Mouse (Mus musculus): ENCODE measurements at regions not wholly inside any gene's neighbourhood (a gene's known extent, or its start where the extent isn't known, plus 50 kb on each side); places are given as distances from the start of the nearest gene placed in this dataset.
A peak's percentile ranks its signal among the peaks of the same experiment; 100 is the strongest.

DNA sequence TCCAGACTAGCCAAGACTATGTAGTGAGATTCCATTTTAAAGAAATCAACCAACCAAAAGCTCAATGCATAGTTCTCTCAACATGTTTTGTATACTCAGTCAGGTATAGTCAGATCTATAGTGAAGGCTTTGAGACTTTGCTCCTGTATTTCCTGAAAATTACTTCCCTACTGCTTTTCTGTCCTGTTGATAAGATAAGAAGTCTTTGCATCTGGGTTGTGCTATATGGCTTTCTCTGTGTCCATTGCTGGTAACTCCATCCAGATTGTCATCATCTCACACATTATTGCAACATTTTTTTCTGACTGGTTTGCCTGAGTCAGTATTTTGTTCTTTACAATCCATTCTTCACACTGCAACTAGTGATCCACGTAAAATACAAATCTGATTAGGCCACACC is 74.0 kb downstream of the Agtr2 start:
- Histone ChIP-seq H3K27ac (no peak overlapping the region), H3K4me3 (no peak overlapping the region)
- DNase-seq, result no peak
- TF ChIP-seq CTCF (IDR thresholded peaks at IDR 0.05), result no peak
- intact Hi-C loops (cut with DNase I), result no loop called here

DNA sequence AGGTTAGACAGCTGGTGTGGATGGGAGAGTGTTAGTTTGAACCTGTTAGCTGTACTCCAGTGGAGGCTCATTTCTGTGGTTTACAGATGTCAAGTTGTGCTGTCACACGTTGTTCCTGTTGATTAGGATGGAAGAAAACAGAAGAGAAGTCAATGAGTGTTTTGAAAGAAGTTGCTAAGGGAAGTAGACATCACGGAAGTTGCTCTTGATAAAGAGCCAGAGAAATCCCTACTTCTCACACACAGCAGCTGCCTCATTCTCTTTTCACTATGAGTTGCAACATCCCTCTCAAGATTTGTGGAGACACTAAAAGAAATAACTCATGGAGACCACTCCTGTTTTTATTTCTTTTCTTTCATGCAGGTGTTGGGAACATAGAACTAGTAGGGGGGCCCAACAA is 82.3 kb downstream of the Agtr2 start:
- DNase-seq, result no peak
- intact Hi-C loops (cut with DNase I), result no loop called here
- Histone ChIP-seq H3K4me3 (no peak overlapping the region), H3K27ac (peak overlapping the region; percentile 35)
- no peak for TF ChIP-seq CTCF (IDR thresholded peaks at IDR 0.05)

DNA sequence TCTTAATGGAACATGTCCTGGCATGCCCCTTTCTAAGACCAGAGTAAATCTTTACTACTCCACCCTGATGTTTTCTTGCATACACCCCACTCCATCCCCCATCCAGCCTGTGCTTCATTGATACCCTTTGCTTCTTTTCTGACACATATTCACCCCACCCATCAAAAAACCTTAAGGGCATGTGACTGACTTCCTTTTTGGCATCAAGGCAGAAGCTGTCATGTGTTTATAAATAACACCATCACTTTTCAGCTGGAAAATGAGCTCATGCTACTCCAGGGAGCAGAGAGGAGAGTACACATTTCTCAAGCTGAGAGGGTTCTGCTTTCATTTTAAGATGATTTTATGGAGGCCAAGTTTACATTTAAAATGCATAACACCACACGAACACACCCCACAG is 83.2 kb downstream of the Agtr2 start:
- H3K27ac ChIP-seq, result peak overlapping the region; percentile 41; the same call in 1 of the 2 replicates
- TF ChIP-seq CTCF (IDR thresholded peaks at IDR 0.05), result no peak

DNA sequence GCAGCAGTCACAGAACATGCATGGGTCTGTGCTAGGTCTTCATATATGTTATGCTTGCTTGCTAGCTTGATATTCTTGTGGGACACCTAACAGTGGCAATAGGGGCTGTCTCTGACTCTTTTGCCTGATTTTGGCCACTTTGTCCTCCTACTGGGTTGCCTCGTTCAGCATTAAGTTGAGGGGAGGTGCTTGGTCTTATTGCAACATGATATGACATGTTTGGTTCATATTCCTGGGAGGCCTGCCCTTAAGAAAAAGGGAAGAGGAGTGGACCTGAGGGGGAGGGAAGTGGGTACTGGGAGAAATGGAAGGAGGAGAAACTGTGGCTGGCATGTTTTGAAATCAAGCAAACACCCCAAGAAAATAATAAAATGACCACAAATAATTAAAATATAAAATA is 83.6 kb downstream of the Agtr2 start:
- Histone ChIP-seq H3K4me3 (no peak overlapping the region), H3K27ac (peak overlapping the region; percentile 41; the same call in 1 of the 2 replicates)
- no peak for DNase-seq
- no peak for TF ChIP-seq CTCF (IDR thresholded peaks at IDR 0.05)
- intact Hi-C loops (cut with DNase I), result no loop called here

More for the DNA sequence above, 83.2 kb downstream of the Agtr2 start:
- intact Hi-C loops (cut with DNase I), result no loop called here
- H3K4me3 ChIP-seq, result no peak overlapping the region
- no peak for DNase-seq

DNA sequence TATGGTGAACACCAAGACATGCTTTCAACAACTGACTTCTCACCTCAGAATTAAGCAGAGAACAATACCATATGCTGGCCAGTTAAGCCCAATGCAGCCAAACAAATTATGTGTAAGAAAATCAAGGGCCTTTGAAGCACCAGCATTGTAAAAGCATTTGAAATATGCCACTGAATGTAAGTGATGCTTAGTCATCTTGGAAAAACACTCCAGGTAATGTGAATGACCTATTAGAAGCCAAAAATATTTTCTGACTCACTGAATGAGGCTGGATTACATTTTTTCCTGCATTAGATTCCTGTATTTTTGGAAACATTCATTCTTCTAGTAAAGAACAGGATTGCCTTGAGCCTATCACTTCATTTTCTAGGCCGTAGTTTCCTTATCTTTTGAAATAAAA is 95.6 kb downstream of the Agtr2 start:
- no peak for TF ChIP-seq CTCF (IDR thresholded peaks at IDR 0.05)
- no peak overlapping the region for H3K4me3 ChIP-seq
- intact Hi-C loops (cut with DNase I), result no loop called here
- no peak for DNase-seq
- no peak overlapping the region for H3K27ac ChIP-seq

DNA sequence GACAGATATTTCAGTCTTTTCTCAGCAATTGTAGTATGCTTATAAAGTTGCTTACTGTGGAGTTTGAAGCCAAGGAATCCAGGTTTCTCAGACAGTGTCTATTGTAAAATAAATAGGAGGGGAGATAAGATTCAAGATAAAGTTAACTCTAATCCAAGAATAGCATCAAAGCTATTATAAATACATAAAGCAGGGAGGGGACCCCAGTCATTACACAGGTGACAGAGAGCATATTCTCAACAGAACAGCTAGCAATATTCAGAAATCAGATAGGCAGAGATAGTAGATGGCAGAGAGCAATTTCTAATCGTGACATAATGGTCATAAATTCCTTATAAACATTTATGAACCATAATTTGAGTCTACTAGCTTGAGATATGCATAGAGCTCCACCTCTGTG is 101.7 kb downstream of the Agtr2 start:
- Histone ChIP-seq H3K27ac (no peak overlapping the region), H3K4me3 (no peak overlapping the region)
- TF ChIP-seq CTCF (IDR thresholded peaks at IDR 0.05), result no peak
- DNase-seq, result no peak
- intact Hi-C loops (cut with DNase I), result no loop called here

DNA sequence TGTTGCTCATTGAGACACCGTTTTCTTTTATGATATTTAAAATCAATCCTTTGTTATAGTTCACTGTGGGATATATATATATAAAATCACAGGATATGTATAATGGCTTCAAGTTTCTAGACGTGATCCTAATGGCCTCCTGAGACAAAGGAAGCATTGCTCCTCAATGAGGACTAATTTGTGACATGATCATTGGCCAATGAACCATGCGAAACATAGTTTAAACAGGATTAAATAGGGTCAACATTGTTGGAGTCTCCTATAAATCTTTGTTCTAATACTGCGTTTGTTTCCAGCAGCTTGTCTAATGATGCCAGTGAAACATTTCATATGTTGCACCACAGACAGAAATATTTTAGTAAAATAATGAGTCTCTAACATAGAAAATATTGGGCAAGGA is 105.5 kb downstream of the Agtr2 start:
- intact Hi-C loops (cut with DNase I), result no loop called here
- Histone ChIP-seq H3K27ac (no peak overlapping the region), H3K4me3 (no peak overlapping the region)
- no peak for TF ChIP-seq CTCF (IDR thresholded peaks at IDR 0.05)
- DNase-seq, result no peak

All from gastrocnemius, adult 2 months (tissue).